Mouse (Mus musculus) midbrain, embryonic 15.5 days (tissue): Measurements from ENCODE around the gene Tns3. TPM values are rescaled to one million over a fixed set of nuclear protein-coding genes. Genes with fewer than 3 reads are reported as not detected.
A peak's percentile ranks its signal among the peaks of the same experiment; 100 is the strongest.

ENCODE experiments used
- ATAC-seq: fragments of 200-750 bp; cut with Nextera tagmentation; replicated peaks from 2 replicates; pipeline ENCODE4 v1.8.0; 2017; ENCODE audit warnings: moderate TSS enrichment
- H3K27ac ChIP-seq: fragments of 300-500 bp; sonication (generic); 2 replicates; pipeline ENCODE4 v1.5.1; 2015; ENCODE audit warnings: mild to moderate bottlenecking, inconsistent platforms
- H3K27me3 ChIP-seq: fragments of 300-500 bp; sonication (generic); replicated peaks from 2 replicates; pipeline ENCODE4 v1.6.1; 2015; ENCODE audit warnings: inconsistent platforms
- H3K36me3 ChIP-seq: fragments of 300-500 bp; sonication (generic); replicated peaks from 2 replicates; pipeline ENCODE4 v1.6.1; 2015; ENCODE audit warnings: inconsistent platforms
- H3K4me1 ChIP-seq: fragments of 300-500 bp; sonication (generic); 2 replicates; pipeline ENCODE4 v1.6.1; 2015; ENCODE audit warnings: inconsistent platforms
- H3K4me2 ChIP-seq: fragments of 300-500 bp; sonication (generic); 2 replicates; pipeline ENCODE4 v1.6.1; 2015; ENCODE audit warnings: inconsistent platforms, mild to moderate bottlenecking, moderate library complexity
- H3K4me3 ChIP-seq: fragments of 300-500 bp; sonication (generic); 2 replicates; pipeline ENCODE4 v1.5.1; 2015; ENCODE audit warnings: mild to moderate bottlenecking, inconsistent platforms
- H3K9ac ChIP-seq: fragments of 300-500 bp; sonication (generic); 2 replicates; pipeline ENCODE4 v1.6.1; 2015; ENCODE audit warnings: mild to moderate bottlenecking, inconsistent platforms
- H3K9me3 ChIP-seq: fragments of 300-500 bp; sonication (generic); 2 replicates; pipeline ENCODE4 v1.6.1; 2016; ENCODE audit warnings: inconsistent platforms
- WGBS: fragments of 180-500 bp; shearing (Covaris S2); methylation state at CpG from one replicate; pipeline ENCODE4 v1.1.7; 2015; ENCODE audit warnings: mixed read lengths; 5-methylcytosine and 5-hydroxymethylcytosine counted together
- polyA plus RNA-seq: library from polyadenylated mRNA; unstranded; fragments of >200 nt; fragmentation: Nextera tagmentation; extraction: Ambion mirVana; gene quantifications from 2 replicates; pipeline ENCODE4 v1.2.1, GENCODE M21; 2015

Gene Tns3
- polyA plus RNA-seq, 1 experiment from 2014 or later, result 6.1 TPM

DNA sequence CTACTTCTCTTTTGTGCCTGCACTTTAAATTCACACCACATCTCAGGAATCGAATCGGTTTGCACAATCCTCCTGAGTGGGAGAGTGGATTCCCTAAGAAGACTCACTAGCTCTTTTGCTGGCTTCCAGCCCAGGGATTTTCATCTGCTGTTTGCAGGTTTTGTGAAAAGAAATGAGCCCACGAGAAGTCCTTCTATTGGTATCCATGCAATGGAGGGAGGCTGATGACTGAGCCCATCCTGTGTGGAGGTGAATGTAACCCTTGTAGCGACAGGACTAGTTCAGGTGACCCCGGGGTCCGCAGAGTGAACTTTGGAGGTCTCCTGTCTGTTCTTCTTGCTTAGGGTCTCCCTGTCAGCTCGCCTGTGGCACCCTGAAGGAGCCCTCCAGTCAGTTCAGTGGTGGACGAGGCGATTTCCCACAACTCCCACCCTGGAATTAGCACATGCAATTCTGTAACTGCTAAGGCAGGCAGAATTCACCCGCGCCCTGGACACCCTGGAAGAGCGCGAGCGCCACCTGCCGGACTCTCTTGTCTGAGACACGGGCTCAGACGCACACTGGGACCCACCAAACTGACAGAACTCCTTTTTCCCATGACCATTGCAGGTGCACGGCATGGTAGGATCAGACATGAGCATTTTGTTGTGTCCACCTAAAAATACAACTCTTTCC lies 259.0 kb downstream of the Tns3 start:
- Histone ChIP-seq H3K4me3 (no peak overlapping the region), H3K4me1 (no peaks in the 10 kb centered on the region), H3K9ac (no peak overlapping the region), H3K36me3 (no peaks in the 10 kb centered on the region), H3K27ac (no peak overlapping the region), H3K4me2 (no peak overlapping the region), H3K9me3 (no peaks in the 10 kb centered on the region), H3K27me3 (0 out of 2 replicates have a peak, but pooled peaks cover 3% of the 10 kb centered on the region)
- 31% methylated on average over 18 of the region's 18 CpGs for WGBS
- ATAC-seq, result peak; percentile 89

DNA sequence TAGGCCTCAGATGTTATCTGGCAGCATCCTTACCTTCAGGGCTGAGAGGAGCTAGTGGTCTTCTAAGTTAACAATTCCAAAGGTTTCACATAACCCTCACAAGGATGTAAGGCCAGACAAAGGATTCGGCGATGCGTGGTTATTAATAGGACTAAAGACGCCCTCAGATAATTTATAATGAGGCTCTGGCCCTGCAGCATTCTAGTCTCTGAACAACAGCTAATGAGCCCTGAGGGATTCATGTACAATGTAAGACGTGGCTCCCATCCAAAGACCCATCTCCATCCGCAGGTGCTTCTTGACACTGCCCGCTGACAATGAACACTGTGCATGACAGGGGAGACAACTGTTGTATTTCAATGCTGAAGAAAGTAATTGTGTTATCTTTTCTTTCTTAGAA lies 263.0 kb downstream of the Tns3 start:
- no peak overlapping the region for H3K9ac ChIP-seq
- no peak overlapping the region for H3K4me3 ChIP-seq
- H3K9me3 ChIP-seq, result no peaks in the 10 kb centered on the region
- WGBS, result 55% methylated on average over 7 of the region's 7 CpGs
- no peaks in the 10 kb centered on the region for H3K36me3 ChIP-seq
- no peaks in the 10 kb centered on the region for H3K27me3 ChIP-seq
- no peak overlapping the region for H3K4me2 ChIP-seq
- no peak for ATAC-seq
- no peak overlapping the region for H3K27ac ChIP-seq
- no peaks in the 10 kb centered on the region for H3K4me1 ChIP-seq

DNA sequence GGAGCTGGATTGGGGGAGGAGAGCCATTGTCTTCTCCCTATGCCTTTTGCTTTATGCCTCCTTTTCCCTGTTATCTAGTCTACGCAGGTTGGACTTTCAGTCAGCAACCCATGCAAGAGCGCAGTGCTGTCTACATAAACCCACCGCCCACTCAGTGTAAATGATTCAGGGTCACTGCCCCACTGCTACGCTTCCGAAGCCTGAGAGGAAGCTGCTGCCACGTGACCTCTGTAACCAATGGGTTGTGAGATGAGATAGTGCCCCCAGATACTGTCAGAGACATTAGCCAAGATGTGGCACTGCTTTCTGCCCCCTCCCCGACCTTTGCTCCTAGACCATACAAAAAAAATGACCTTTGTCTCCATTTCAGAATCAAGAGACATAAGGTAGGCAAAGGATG lies 268.0 kb downstream of the Tns3 start:
- ATAC-seq, result no peak
- H3K4me1 ChIP-seq, result no peaks in the 10 kb centered on the region
- H3K9me3 ChIP-seq, result no peaks in the 10 kb centered on the region
- no peaks in the 10 kb centered on the region for H3K36me3 ChIP-seq
- no peak overlapping the region for H3K4me2 ChIP-seq
- H3K9ac ChIP-seq, result no peak overlapping the region
- no peak overlapping the region for H3K27ac ChIP-seq
- H3K27me3 ChIP-seq, result no peaks in the 10 kb centered on the region
- no peak overlapping the region for H3K4me3 ChIP-seq
- 84% methylated on average over 7 of the region's 7 CpGs for WGBS

DNA sequence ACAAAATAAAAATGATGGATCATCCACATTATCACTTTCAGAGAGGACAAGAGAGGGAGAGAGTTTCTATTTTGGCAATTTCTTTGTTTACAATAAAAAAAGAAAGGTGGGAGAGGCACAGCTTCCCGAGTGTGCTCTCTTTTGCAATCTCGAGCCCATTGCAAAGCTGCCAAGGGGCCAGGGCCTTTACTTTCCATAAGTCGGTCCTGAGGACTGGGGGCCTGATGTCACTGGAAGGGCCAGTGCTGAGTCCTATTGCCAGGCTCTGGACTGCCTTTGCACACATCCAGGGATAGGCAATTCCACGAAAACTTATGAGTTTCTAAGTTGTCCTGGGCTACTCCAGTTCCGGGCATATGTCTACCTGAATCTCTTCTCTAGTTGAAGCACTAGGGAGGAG lies 272.8 kb downstream of the Tns3 start:
- H3K9me3 ChIP-seq, result no peaks in the 10 kb centered on the region
- H3K36me3 ChIP-seq, result no peaks in the 10 kb centered on the region
- H3K27ac ChIP-seq, result no peak overlapping the region
- no peaks in the 10 kb centered on the region for H3K27me3 ChIP-seq
- WGBS, result 82% methylated on average over 5 of the region's 5 CpGs
- no peak overlapping the region for H3K4me2 ChIP-seq
- no peak overlapping the region for H3K4me3 ChIP-seq
- no peak overlapping the region for H3K9ac ChIP-seq
- no peak for ATAC-seq
- no peaks in the 10 kb centered on the region for H3K4me1 ChIP-seq

DNA sequence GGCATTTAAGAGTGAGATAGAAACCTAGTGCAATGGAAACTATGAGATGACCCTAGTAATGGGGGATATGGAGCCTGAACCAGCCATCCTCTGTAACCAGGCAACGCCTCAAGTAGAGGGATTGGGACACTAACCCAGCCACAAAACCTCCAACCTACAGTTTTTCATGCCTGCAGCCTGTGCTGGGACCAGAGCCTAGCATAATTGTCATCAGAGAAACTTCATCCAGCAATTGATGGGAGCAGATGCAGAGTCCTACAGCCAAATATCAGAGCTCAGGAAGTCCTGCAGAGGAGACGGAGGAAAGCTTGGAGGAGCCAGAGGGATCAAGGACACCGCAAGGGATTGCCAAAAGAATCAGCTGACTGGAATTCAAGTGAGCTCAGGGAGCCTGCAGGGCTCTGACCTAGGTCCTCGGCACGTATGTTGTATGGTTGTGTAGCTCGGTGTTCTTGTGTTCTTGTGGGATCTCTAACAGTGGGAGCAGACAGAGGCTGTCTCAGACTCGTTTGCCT lies 278.4 kb downstream of the Tns3 start:
- no peaks in the 10 kb centered on the region for H3K4me1 ChIP-seq
- H3K27me3 ChIP-seq, result no peaks in the 10 kb centered on the region
- no peak overlapping the region for H3K4me2 ChIP-seq
- no peaks in the 10 kb centered on the region for H3K9me3 ChIP-seq
- WGBS, result 84% methylated on average over 7 of the region's 7 CpGs
- H3K4me3 ChIP-seq, result no peak overlapping the region
- no peak overlapping the region for H3K9ac ChIP-seq
- no peaks in the 10 kb centered on the region for H3K36me3 ChIP-seq
- ATAC-seq, result no peak
- no peak overlapping the region for H3K27ac ChIP-seq
